Mouse (Mus musculus) 3T3-L1 (cell line): ENCODE data around the gene Slit3.

ENCODE experiments used
- DNase-seq: peaks from one replicate; pipeline ENCODE4 v3.0.0-alpha.2; 2015; ENCODE audit warnings: low read depth, low spot score

The Slit3 gene

GRCm38 (mm10) chr11:35198537-35199088, 77.6 kb downstream of the Slit3 start:
- DNase-seq: no peak

GRCm38 (mm10) chr11:35202332-35202731, 81.3 kb downstream of the Slit3 start:
- DNase-seq: no peak

- no peak for DNase-seq
These were observed 82.6 kb downstream of the Slit3 start for GRCm38 (mm10) chr11:35203673-35204072.

- DNase-seq: no peak
These were observed 83.1 kb downstream of the Slit3 start for GRCm38 (mm10) chr11:35204084-35204483.

GRCm38 (mm10) chr11:35210728-35211682, 90.0 kb downstream of the Slit3 start:
- no peak for DNase-seq

GRCm38 (mm10) chr11:35224025-35224424, 103.0 kb downstream of the Slit3 start:
- no peak for DNase-seq

GRCm38 (mm10) chr11:35231361-35232090, 110.5 kb downstream of the Slit3 start:
- DNase-seq: peak; percentile 6

GRCm38 (mm10) chr11:35232321-35232720, 111.3 kb downstream of the Slit3 start:
- no peak for DNase-seq

- DNase-seq: no peak
These were observed 120.4 kb downstream of the Slit3 start for GRCm38 (mm10) chr11:35241379-35241778.

- no peak for DNase-seq
These were observed 122.6 kb downstream of the Slit3 start for GRCm38 (mm10) chr11:35243597-35243996.

- DNase-seq: no peak
These were observed 123.5 kb downstream of the Slit3 start for GRCm38 (mm10) chr11:35244526-35244925.

- no peak for DNase-seq
These were observed 125.6 kb downstream of the Slit3 start for GRCm38 (mm10) chr11:35246623-35247022.

GRCm38 (mm10) chr11:35248088-35248487, 127.1 kb downstream of the Slit3 start:
- DNase-seq: no peak

- DNase-seq: no peak
These were observed 129.9 kb downstream of the Slit3 start for GRCm38 (mm10) chr11:35250871-35251418.

GRCm38 (mm10) chr11:35251910-35252309, 130.9 kb downstream of the Slit3 start:
- no peak for DNase-seq

- DNase-seq: no peak
These were observed 136.3 kb downstream of the Slit3 start for GRCm38 (mm10) chr11:35257351-35257750.

- DNase-seq: peak; percentile 41
These were observed 140.6 kb downstream of the Slit3 start for GRCm38 (mm10) chr11:35261562-35262087.

GRCm38 (mm10) chr11:35262289-35262941, 141.4 kb downstream of the Slit3 start:
- DNase-seq: peak; percentile 62

GRCm38 (mm10) chr11:35264749-35265148, 143.7 kb downstream of the Slit3 start:
- DNase-seq: no peak

GRCm38 (mm10) chr11:35270396-35270795, 149.4 kb downstream of the Slit3 start:
- DNase-seq: no peak

- DNase-seq: no peak
These were observed 152.4 kb downstream of the Slit3 start for GRCm38 (mm10) chr11:35273416-35273815.
